Mouse (Mus musculus): ENCODE results near the gene Psmd7. TPM values are rescaled to one million over a fixed set of nuclear protein-coding genes. Genes with fewer than 3 reads are reported as not detected.

Psmd7 gene
- polyA plus RNA-seq, 1 experiment from 2014 or later = 99.8 TPM

DNA sequence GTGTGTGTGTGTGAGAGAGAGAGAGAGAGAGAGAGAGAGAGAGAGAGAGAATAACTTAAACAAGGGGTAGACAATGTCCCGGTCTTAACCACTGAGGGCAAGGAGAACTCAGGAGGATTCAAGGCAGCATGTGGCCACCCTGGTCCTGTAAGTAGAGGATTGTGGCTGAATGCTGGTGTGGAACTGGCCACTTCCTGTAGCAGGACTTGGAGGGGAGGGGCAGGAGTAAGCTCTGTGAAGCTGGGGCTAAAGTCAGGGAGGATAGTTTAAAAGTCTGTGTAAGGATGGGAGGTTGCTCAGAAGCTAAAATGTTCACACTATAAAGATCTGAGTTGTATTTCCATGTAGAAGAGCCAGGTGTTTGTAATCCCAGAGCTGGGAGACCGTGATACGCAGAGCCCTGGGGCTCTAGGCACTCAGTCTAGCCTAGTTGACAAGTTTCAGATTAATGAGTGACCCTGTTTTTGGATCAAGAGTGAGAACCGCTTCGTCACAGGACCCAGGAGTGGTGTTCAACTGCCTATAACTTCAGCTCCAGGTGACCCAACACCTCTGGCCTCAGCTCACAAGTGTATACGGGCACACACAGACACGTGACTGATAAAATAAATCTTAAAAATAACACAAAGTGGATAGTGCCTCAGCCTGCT lies 16.7 kb downstream of the Psmd7 start:
- Histone ChIP-seq H3K4me3 (ENCODE audit: low read depth, low read length) (no peak overlapping the region), H3K27ac (ENCODE audit: low read length) (no peak overlapping the region), H3K9me3 (replicated peaks; ENCODE audit: control insufficient read depth, low read length) (no peaks in the 10 kb centered on the region), H3K27me3 (ENCODE audit: control insufficient read depth, insufficient read depth, low read depth, low read length) (no peaks in the 10 kb centered on the region), H3K9ac (ENCODE audit: low read depth, low read length) (no peak overlapping the region), H3K4me1 (ENCODE audit: control insufficient read depth, low read depth, low read length) (peaks cover 4% of the 10 kb centered on the region), H3K36me3 (ENCODE audit: control insufficient read depth, insufficient read depth) (no peaks in the 10 kb centered on the region), H3K4me2 (ENCODE audit: low read depth, low read length) (no peak overlapping the region)
- no peak for ATAC-seq (ENCODE audit: low read depth)
- WGBS (ENCODE audit: insufficient replicate concordance) = 70% methylated on average over 7 of the region's 7 CpGs

DNA sequence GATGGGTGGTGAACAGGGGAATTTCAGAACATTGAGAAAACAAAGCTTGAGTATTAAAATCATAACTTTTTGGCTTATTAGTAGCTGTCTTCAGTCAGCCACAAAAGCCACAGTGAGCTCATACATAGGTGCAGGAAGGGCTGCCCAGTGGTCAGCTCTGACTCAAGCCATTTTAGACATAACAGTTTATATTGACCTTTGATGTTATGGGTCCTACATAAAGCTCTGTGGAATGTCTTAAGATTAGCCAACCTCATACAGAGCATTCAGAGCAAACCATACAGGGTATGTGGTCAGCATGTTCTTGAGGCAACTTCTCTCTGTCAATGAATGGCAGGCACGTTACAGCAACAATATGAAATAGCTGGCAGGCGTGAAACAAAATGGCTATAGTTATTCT lies 17.2 kb downstream of the Psmd7 start:
- Histone ChIP-seq H3K9me3 (replicated peaks; ENCODE audit: control insufficient read depth, low read length) (no peaks in the 10 kb centered on the region), H3K9ac (ENCODE audit: low read depth, low read length) (no peak overlapping the region), H3K27ac (ENCODE audit: low read length) (no peak overlapping the region), H3K27me3 (ENCODE audit: control insufficient read depth, insufficient read depth, low read depth, low read length) (no peaks in the 10 kb centered on the region), H3K36me3 (ENCODE audit: control insufficient read depth, insufficient read depth) (no peaks in the 10 kb centered on the region), H3K4me2 (ENCODE audit: low read depth, low read length) (no peak overlapping the region), H3K4me1 (ENCODE audit: control insufficient read depth, low read depth, low read length) (no peaks in the 10 kb centered on the region; the same call in 1 of the 2 replicates), H3K4me3 (ENCODE audit: low read depth, low read length) (no peak overlapping the region)
- WGBS (ENCODE audit: insufficient replicate concordance) = 47% methylated on average over 2 of the region's 2 CpGs
- ATAC-seq (ENCODE audit: low read depth) = no peak

DNA sequence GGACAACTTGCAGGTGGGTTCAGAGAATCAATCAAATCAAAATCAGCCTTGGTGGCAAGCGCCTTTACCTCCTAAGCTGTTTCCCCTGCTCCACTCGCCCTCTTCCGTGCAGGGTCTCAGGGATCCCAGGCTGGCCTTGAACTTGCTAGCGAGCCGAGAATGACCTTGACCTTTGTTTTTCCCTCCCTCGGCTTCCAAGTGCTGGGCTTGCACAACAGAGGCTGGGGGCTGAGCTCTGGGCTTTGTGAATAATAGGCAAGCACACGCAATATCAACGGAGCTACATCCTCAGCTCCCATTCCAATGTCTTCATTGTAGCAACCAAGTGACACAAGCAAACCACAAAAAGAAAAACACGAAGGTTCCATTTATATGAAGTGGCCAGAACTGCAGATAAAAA lies 26.1 kb downstream of the Psmd7 start:
- Histone ChIP-seq H3K4me1 (ENCODE audit: control insufficient read depth, low read depth, low read length) (peaks cover 2% of the 10 kb centered on the region; the same call in 1 of the 2 replicates), H3K4me3 (ENCODE audit: low read depth, low read length) (no peak overlapping the region), H3K36me3 (ENCODE audit: control insufficient read depth, insufficient read depth) (no peaks in the 10 kb centered on the region), H3K9me3 (replicated peaks; ENCODE audit: control insufficient read depth, low read length) (no peaks in the 10 kb centered on the region), H3K27me3 (ENCODE audit: control insufficient read depth, insufficient read depth, low read depth, low read length) (no peaks in the 10 kb centered on the region), H3K4me2 (ENCODE audit: low read depth, low read length) (no peak overlapping the region), H3K9ac (ENCODE audit: low read depth, low read length) (no peak overlapping the region), H3K27ac (ENCODE audit: low read length) (no peak overlapping the region)
- WGBS (ENCODE audit: insufficient replicate concordance) = 55% methylated on average over 9 of the region's 9 CpGs
- ATAC-seq (ENCODE audit: low read depth) = no peak

GRCm38 (mm10) chr8:107560820-107561536 lies 27.3 kb downstream of the Psmd7 start:
- no peak overlapping the region for H3K27ac ChIP-seq (ENCODE audit: low read length)
- 24% methylated on average over 16 of the region's 16 CpGs for WGBS (ENCODE audit: insufficient replicate concordance)
- no peaks in the 10 kb centered on the region for H3K36me3 ChIP-seq (ENCODE audit: control insufficient read depth, insufficient read depth)
- H3K4me2 ChIP-seq (ENCODE audit: low read depth, low read length) = peak overlapping the region; percentile 22; the same call in 1 of the 2 replicates
- H3K9me3 ChIP-seq (replicated peaks; ENCODE audit: control insufficient read depth, low read length) = no peaks in the 10 kb centered on the region
- ATAC-seq (ENCODE audit: low read depth) = peak; percentile 70
- H3K4me3 ChIP-seq (ENCODE audit: low read depth, low read length) = no peak overlapping the region
- peaks cover 2% of the 10 kb centered on the region; the same call in 1 of the 2 replicates for H3K4me1 ChIP-seq (ENCODE audit: control insufficient read depth, low read depth, low read length)
- H3K27me3 ChIP-seq (ENCODE audit: control insufficient read depth, insufficient read depth, low read depth, low read length) = no peaks in the 10 kb centered on the region
- H3K9ac ChIP-seq (ENCODE audit: low read depth, low read length) = no peak overlapping the region

GRCm38 (mm10) chr8:107556511-107556936 lies 31.7 kb downstream of the Psmd7 start:
- 63% methylated on average over 12 of the region's 12 CpGs for WGBS (ENCODE audit: insufficient replicate concordance)
- ATAC-seq (ENCODE audit: low read depth) = no peak
- Histone ChIP-seq H3K4me1 (ENCODE audit: control insufficient read depth, low read depth, low read length) (no peaks in the 10 kb centered on the region), H3K9me3 (replicated peaks; ENCODE audit: control insufficient read depth, low read length) (no peaks in the 10 kb centered on the region), H3K36me3 (ENCODE audit: control insufficient read depth, insufficient read depth) (0 out of 2 replicates have a peak, but pooled peaks cover 3% of the 10 kb centered on the region), H3K4me2 (ENCODE audit: low read depth, low read length) (no peak overlapping the region), H3K4me3 (ENCODE audit: low read depth, low read length) (no peak overlapping the region), H3K9ac (ENCODE audit: low read depth, low read length) (no peak overlapping the region), H3K27ac (ENCODE audit: low read length) (no peak overlapping the region), H3K27me3 (ENCODE audit: control insufficient read depth, insufficient read depth, low read depth, low read length) (no peaks in the 10 kb centered on the region)

DNA sequence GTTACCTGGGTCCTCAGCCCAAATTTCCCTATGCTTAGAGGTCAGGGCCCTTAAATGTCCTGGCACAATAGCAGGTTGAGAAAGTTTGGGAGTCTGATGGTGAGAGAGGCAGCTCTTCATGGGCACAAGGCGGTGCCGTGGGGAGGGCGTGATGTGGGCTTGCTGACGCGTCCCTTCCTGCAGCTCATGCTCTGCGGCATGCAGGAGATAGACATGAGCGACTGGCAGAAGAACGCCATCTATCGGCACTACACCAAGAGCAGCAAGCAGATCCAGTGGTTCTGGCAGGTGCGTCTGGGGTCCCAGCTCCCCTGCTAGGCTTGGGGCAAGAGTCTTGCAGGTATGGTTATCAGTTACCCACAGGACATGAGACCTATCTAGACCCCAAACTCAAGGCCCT lies 33.0 kb downstream of the Psmd7 start:
- Histone ChIP-seq H3K9me3 (replicated peaks; ENCODE audit: control insufficient read depth, low read length) (no peaks in the 10 kb centered on the region), H3K27ac (ENCODE audit: low read length) (no peak overlapping the region), H3K4me1 (ENCODE audit: control insufficient read depth, low read depth, low read length) (no peaks in the 10 kb centered on the region), H3K9ac (ENCODE audit: low read depth, low read length) (no peak overlapping the region), H3K4me2 (ENCODE audit: low read depth, low read length) (no peak overlapping the region), H3K36me3 (ENCODE audit: control insufficient read depth, insufficient read depth) (0 out of 2 replicates have a peak, but pooled peaks cover 3% of the 10 kb centered on the region), H3K27me3 (ENCODE audit: control insufficient read depth, insufficient read depth, low read depth, low read length) (no peaks in the 10 kb centered on the region), H3K4me3 (ENCODE audit: low read depth, low read length) (no peak overlapping the region)
- 89% methylated on average over 10 of the region's 10 CpGs for WGBS (ENCODE audit: insufficient replicate concordance)
- ATAC-seq (ENCODE audit: low read depth) = no peak

- no peak overlapping the region for H3K4me3 ChIP-seq (ENCODE audit: low read depth, low read length)
- no peak overlapping the region for H3K4me2 ChIP-seq (ENCODE audit: low read depth, low read length)
- no peak overlapping the region for H3K9ac ChIP-seq (ENCODE audit: low read depth, low read length)
- no peak overlapping the region for H3K27ac ChIP-seq (ENCODE audit: low read length)
- no peaks in the 10 kb centered on the region for H3K4me1 ChIP-seq (ENCODE audit: control insufficient read depth, low read depth, low read length)
- 15% methylated on average over 6 of the region's 6 CpGs for WGBS (ENCODE audit: insufficient replicate concordance)
- H3K27me3 ChIP-seq (ENCODE audit: control insufficient read depth, insufficient read depth, low read depth, low read length) = no peaks in the 10 kb centered on the region
- peaks cover 9% of the 10 kb centered on the region; the same call in 1 of the 2 replicates for H3K36me3 ChIP-seq (ENCODE audit: control insufficient read depth, insufficient read depth)
- no peak for ATAC-seq (ENCODE audit: low read depth)
- no peaks in the 10 kb centered on the region for H3K9me3 ChIP-seq (replicated peaks; ENCODE audit: control insufficient read depth, low read length)
Observed at GRCm38 (mm10) chr8:107552234-107552633, 36.0 kb downstream of the Psmd7 start.

DNA sequence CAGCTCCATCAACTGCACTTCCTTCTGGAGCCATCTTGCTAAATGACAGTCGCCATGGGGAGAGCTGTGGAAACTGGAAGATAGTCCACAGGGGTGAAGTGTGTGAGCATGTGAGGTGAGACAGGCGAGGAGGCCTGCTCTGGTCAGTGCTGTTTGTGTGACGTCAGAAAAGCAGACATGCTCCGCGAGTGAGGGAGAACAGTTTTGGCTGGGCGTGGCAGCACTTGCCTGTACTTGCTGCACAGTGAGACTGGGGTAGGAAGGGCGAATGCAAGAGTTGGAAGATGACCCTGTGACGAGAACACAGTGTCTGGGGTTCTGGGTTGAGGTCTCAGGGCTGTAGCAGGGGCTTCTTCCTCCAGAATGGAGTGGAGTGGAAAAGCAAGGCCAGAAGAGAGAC lies 41.4 kb downstream of the Psmd7 start:
- Histone ChIP-seq H3K36me3 (ENCODE audit: control insufficient read depth, insufficient read depth) (peaks cover 6% of the 10 kb centered on the region), H3K27ac (ENCODE audit: low read length) (no peak overlapping the region), H3K9ac (ENCODE audit: low read depth, low read length) (no peak overlapping the region), H3K27me3 (ENCODE audit: control insufficient read depth, insufficient read depth, low read depth, low read length) (no peaks in the 10 kb centered on the region), H3K4me1 (ENCODE audit: control insufficient read depth, low read depth, low read length) (no peaks in the 10 kb centered on the region), H3K4me3 (ENCODE audit: low read depth, low read length) (no peak overlapping the region), H3K9me3 (replicated peaks; ENCODE audit: control insufficient read depth, low read length) (no peaks in the 10 kb centered on the region), H3K4me2 (ENCODE audit: low read depth, low read length) (no peak overlapping the region)
- no peak for ATAC-seq (ENCODE audit: low read depth)
- WGBS (ENCODE audit: insufficient replicate concordance) = 66% methylated on average over 8 of the region's 8 CpGs

- Histone ChIP-seq H3K27me3 (ENCODE audit: control insufficient read depth, insufficient read depth, low read depth, low read length) (no peaks in the 10 kb centered on the region), H3K9me3 (replicated peaks; ENCODE audit: control insufficient read depth, low read length) (no peaks in the 10 kb centered on the region), H3K36me3 (ENCODE audit: control insufficient read depth, insufficient read depth) (peaks cover 6% of the 10 kb centered on the region), H3K4me1 (ENCODE audit: control insufficient read depth, low read depth, low read length) (no peaks in the 10 kb centered on the region), H3K27ac (ENCODE audit: low read length) (no peak overlapping the region), H3K4me2 (ENCODE audit: low read depth, low read length) (no peak overlapping the region), H3K4me3 (ENCODE audit: low read depth, low read length) (no peak overlapping the region), H3K9ac (ENCODE audit: low read depth, low read length) (no peak overlapping the region)
- no peak for ATAC-seq (ENCODE audit: low read depth)
- WGBS (ENCODE audit: insufficient replicate concordance) = 87% methylated on average over 4 of the region's 4 CpGs
Observed at GRCm38 (mm10) chr8:107546154-107546553, 42.1 kb downstream of the Psmd7 start.

All from liver, embryonic 16.5 days (tissue).